Mouse (Mus musculus): Measurements from ENCODE around the gene Cd300ld5. TPM values are rescaled to one million over a fixed set of nuclear protein-coding genes. Genes with fewer than 3 reads are reported as not detected.
"Not testable (repeated sequence)": the region's sequence is repeated elsewhere in the genome, so short reads cannot be mapped to it uniquely, and the experiment has no call there.

Cd300ld5 gene
- not detected in 2 replicates for polyA plus RNA-seq (2014; fragmentation: Nextera tagmentation; extraction: Ambion mirVana)

- not testable (repeated sequence) for H3K4me1 ChIP-seq (ENCODE audit: control insufficient read depth, insufficient read depth, low read length); H3K27me3 ChIP-seq (replicated peaks; ENCODE audit: control insufficient read depth, insufficient read depth, low read length); H3K4me3 ChIP-seq (ENCODE audit: low read depth, low read length); DNase-seq (ENCODE audit: low spot score); H3K9me3 ChIP-seq (ENCODE audit: control insufficient read depth, low read length); ATAC-seq (ENCODE audit: low read depth); H3K27ac ChIP-seq (replicated peaks; ENCODE audit: low read depth, low read length); H3K36me3 ChIP-seq (ENCODE audit: control insufficient read depth, insufficient read depth, low read length); H3K4me2 ChIP-seq (ENCODE audit: low read depth, low read length); H3K9ac ChIP-seq (ENCODE audit: low read depth, low read length)
- WGBS, result no CpG with 5 or more reads among the region's 6 CpGs
Measured at GRCm38 (mm10) chr11:115037669-115038068, at the start of gene Cd300ld5. Cd300ld5 (minus strand) TSS chr11:115037769.

- ATAC-seq (ENCODE audit: low read depth) (no peak), DNase-seq (ENCODE audit: low spot score) (no peak)
- Histone ChIP-seq H3K27ac (replicated peaks; ENCODE audit: low read depth, low read length) (no peak overlapping the region), H3K4me1 (ENCODE audit: control insufficient read depth, insufficient read depth, low read length) (no peaks in the 10 kb centered on the region), H3K4me3 (ENCODE audit: low read depth, low read length) (no peak overlapping the region), H3K9me3 (ENCODE audit: control insufficient read depth, low read length) (0 out of 2 replicates have a peak, but pooled peaks cover 6% of the 10 kb centered on the region), H3K36me3 (ENCODE audit: control insufficient read depth, insufficient read depth, low read length) (no peaks in the 10 kb centered on the region), H3K27me3 (replicated peaks; ENCODE audit: control insufficient read depth, insufficient read depth, low read length) (peaks cover 40% of the 10 kb centered on the region), H3K9ac (ENCODE audit: low read depth, low read length) (no peak overlapping the region), H3K4me2 (ENCODE audit: low read depth, low read length) (no peak overlapping the region)
- WGBS, result 58% methylated on average over 7 of the region's 7 CpGs
Measured at GRCm38 (mm10) chr11:115086213-115086612, 48.6 kb upstream of the Cd300ld5 start.

- Histone ChIP-seq H3K9me3 (ENCODE audit: control insufficient read depth, low read length) (0 out of 2 replicates have a peak, but pooled peaks cover 3% of the 10 kb centered on the region), H3K27ac (replicated peaks; ENCODE audit: low read depth, low read length) (no peak overlapping the region), H3K4me1 (ENCODE audit: control insufficient read depth, insufficient read depth, low read length) (no peaks in the 10 kb centered on the region), H3K27me3 (replicated peaks; ENCODE audit: control insufficient read depth, insufficient read depth, low read length) (peaks cover 28% of the 10 kb centered on the region), H3K4me3 (ENCODE audit: low read depth, low read length) (no peak overlapping the region), H3K36me3 (ENCODE audit: control insufficient read depth, insufficient read depth, low read length) (no peaks in the 10 kb centered on the region), H3K9ac (ENCODE audit: low read depth, low read length) (no peak overlapping the region), H3K4me2 (ENCODE audit: low read depth, low read length) (no peak overlapping the region)
- 59% methylated on average over 8 of the region's 8 CpGs for WGBS
- no peak for DNase-seq (ENCODE audit: low spot score)
- no peak for ATAC-seq (ENCODE audit: low read depth)
Measured at GRCm38 (mm10) chr11:115085064-115085463, 47.5 kb upstream of the Cd300ld5 start.

GRCm38 (mm10) chr11:115084595-115084994 lies 47.0 kb upstream of the Cd300ld5 start:
- ATAC-seq (ENCODE audit: low read depth) (no peak), DNase-seq (ENCODE audit: low spot score) (no peak)
- H3K27me3 ChIP-seq (replicated peaks; ENCODE audit: control insufficient read depth, insufficient read depth, low read length), result peaks cover 28% of the 10 kb centered on the region
- H3K9me3 ChIP-seq (ENCODE audit: control insufficient read depth, low read length), result no peaks in the 10 kb centered on the region
- no peak overlapping the region for H3K27ac ChIP-seq (replicated peaks; ENCODE audit: low read depth, low read length)
- no peak overlapping the region for H3K4me3 ChIP-seq (ENCODE audit: low read depth, low read length)
- H3K36me3 ChIP-seq (ENCODE audit: control insufficient read depth, insufficient read depth, low read length), result no peaks in the 10 kb centered on the region
- H3K4me2 ChIP-seq (ENCODE audit: low read depth, low read length), result no peak overlapping the region
- WGBS, result 47% methylated on average over 12 of the region's 12 CpGs
- H3K9ac ChIP-seq (ENCODE audit: low read depth, low read length), result no peak overlapping the region
- H3K4me1 ChIP-seq (ENCODE audit: control insufficient read depth, insufficient read depth, low read length), result no peaks in the 10 kb centered on the region

- Histone ChIP-seq H3K27me3 (replicated peaks; ENCODE audit: control insufficient read depth, insufficient read depth, low read length) (peaks cover 28% of the 10 kb centered on the region), H3K9ac (ENCODE audit: low read depth, low read length) (no peak overlapping the region), H3K4me3 (ENCODE audit: low read depth, low read length) (no peak overlapping the region), H3K4me1 (ENCODE audit: control insufficient read depth, insufficient read depth, low read length) (no peaks in the 10 kb centered on the region), H3K4me2 (ENCODE audit: low read depth, low read length) (no peak overlapping the region), H3K9me3 (ENCODE audit: control insufficient read depth, low read length) (no peaks in the 10 kb centered on the region), H3K27ac (replicated peaks; ENCODE audit: low read depth, low read length) (no peak overlapping the region), H3K36me3 (ENCODE audit: control insufficient read depth, insufficient read depth, low read length) (no peaks in the 10 kb centered on the region)
- ATAC-seq (ENCODE audit: low read depth) (peak; percentile 45; the same call in 1 of the 2 replicates), DNase-seq (ENCODE audit: low spot score) (peak; percentile 81)
- 39% methylated on average over 18 of the region's 18 CpGs for WGBS
Measured at GRCm38 (mm10) chr11:115083376-115084139, 46.0 kb upstream of the Cd300ld5 start.

- H3K27ac ChIP-seq (replicated peaks; ENCODE audit: low read depth, low read length), result no peak overlapping the region
- H3K27me3 ChIP-seq (replicated peaks; ENCODE audit: control insufficient read depth, insufficient read depth, low read length), result peaks cover 23% of the 10 kb centered on the region
- DNase-seq (ENCODE audit: low spot score), result no peak
- no peak overlapping the region for H3K9ac ChIP-seq (ENCODE audit: low read depth, low read length)
- no peak overlapping the region for H3K4me2 ChIP-seq (ENCODE audit: low read depth, low read length)
- no peaks in the 10 kb centered on the region for H3K36me3 ChIP-seq (ENCODE audit: control insufficient read depth, insufficient read depth, low read length)
- 67% methylated on average over 6 of the region's 6 CpGs for WGBS
- ATAC-seq (ENCODE audit: low read depth), result no peak
- no peaks in the 10 kb centered on the region for H3K4me1 ChIP-seq (ENCODE audit: control insufficient read depth, insufficient read depth, low read length)
- no peaks in the 10 kb centered on the region for H3K9me3 ChIP-seq (ENCODE audit: control insufficient read depth, low read length)
- no peak overlapping the region for H3K4me3 ChIP-seq (ENCODE audit: low read depth, low read length)
Measured at GRCm38 (mm10) chr11:115082196-115082595, 44.6 kb upstream of the Cd300ld5 start.

- Histone ChIP-seq H3K27ac (replicated peaks; ENCODE audit: low read depth, low read length) (no peak overlapping the region), H3K4me2 (ENCODE audit: low read depth, low read length) (no peak overlapping the region), H3K36me3 (ENCODE audit: control insufficient read depth, insufficient read depth, low read length) (no peaks in the 10 kb centered on the region), H3K27me3 (replicated peaks; ENCODE audit: control insufficient read depth, insufficient read depth, low read length) (peaks cover 17% of the 10 kb centered on the region), H3K9me3 (ENCODE audit: control insufficient read depth, low read length) (no peaks in the 10 kb centered on the region), H3K9ac (ENCODE audit: low read depth, low read length) (no peak overlapping the region), H3K4me3 (ENCODE audit: low read depth, low read length) (no peak overlapping the region), H3K4me1 (ENCODE audit: control insufficient read depth, insufficient read depth, low read length) (no peaks in the 10 kb centered on the region)
- 64% methylated on average over 3 of the region's 3 CpGs for WGBS
- no peak for DNase-seq (ENCODE audit: low spot score)
- ATAC-seq (ENCODE audit: low read depth), result no peak
Measured at GRCm38 (mm10) chr11:115081373-115081772, 43.8 kb upstream of the Cd300ld5 start.

- Histone ChIP-seq H3K27ac (replicated peaks; ENCODE audit: low read depth, low read length) (no peak overlapping the region), H3K27me3 (replicated peaks; ENCODE audit: control insufficient read depth, insufficient read depth, low read length) (peaks cover 15% of the 10 kb centered on the region), H3K9ac (ENCODE audit: low read depth, low read length) (no peak overlapping the region), H3K36me3 (ENCODE audit: control insufficient read depth, insufficient read depth, low read length) (no peaks in the 10 kb centered on the region), H3K4me1 (ENCODE audit: control insufficient read depth, insufficient read depth, low read length) (no peaks in the 10 kb centered on the region), H3K4me2 (ENCODE audit: low read depth, low read length) (no peak overlapping the region), H3K9me3 (ENCODE audit: control insufficient read depth, low read length) (no peaks in the 10 kb centered on the region), H3K4me3 (ENCODE audit: low read depth, low read length) (no peak overlapping the region)
- no peak for ATAC-seq (ENCODE audit: low read depth)
- 32% methylated on average over 13 of the region's 13 CpGs for WGBS
- DNase-seq (ENCODE audit: low spot score), result peak; percentile 70
Measured at GRCm38 (mm10) chr11:115080886-115081285, 43.3 kb upstream of the Cd300ld5 start.

GRCm38 (mm10) chr11:115078680-115079079 lies 41.1 kb upstream of the Cd300ld5 start:
- WGBS, result 76% methylated on average over 5 of the region's 5 CpGs
- no peak for ATAC-seq (ENCODE audit: low read depth)
- Histone ChIP-seq H3K9ac (ENCODE audit: low read depth, low read length) (no peak overlapping the region), H3K9me3 (ENCODE audit: control insufficient read depth, low read length) (no peaks in the 10 kb centered on the region), H3K36me3 (ENCODE audit: control insufficient read depth, insufficient read depth, low read length) (no peaks in the 10 kb centered on the region), H3K27ac (replicated peaks; ENCODE audit: low read depth, low read length) (no peak overlapping the region), H3K4me3 (ENCODE audit: low read depth, low read length) (no peak overlapping the region), H3K27me3 (replicated peaks; ENCODE audit: control insufficient read depth, insufficient read depth, low read length) (peaks cover 3% of the 10 kb centered on the region), H3K4me1 (ENCODE audit: control insufficient read depth, insufficient read depth, low read length) (no peaks in the 10 kb centered on the region), H3K4me2 (ENCODE audit: low read depth, low read length) (no peak overlapping the region)
- DNase-seq (ENCODE audit: low spot score), result no peak
